Mouse (Mus musculus): ENCODE measurements around the gene Arhgap5.

GRCm38 (mm10) chr12:52619644-52620043 lies 115.9 kb downstream of the Arhgap5 start:
- TF ChIP-seq EP300 (IDR thresholded peaks at IDR 0.05; ENCODE audit: low read depth) = no peak
- TF ChIP-seq CTCF (IDR thresholded peaks at IDR 0.05; ENCODE audit: low read depth) = no peak

Data from heart, postnatal 0 days (tissue).